Mouse (Mus musculus): Measurements from ENCODE around the gene Kctd10.

GRCm38 (mm10) chr5:114407269-114407668 is 27.0 kb upstream of the Kctd10 start:
- TF ChIP-seq CTCF (IDR thresholded peaks at IDR 0.05; ENCODE audit: low read depth, low read length): no peak
- no peak for TF ChIP-seq POLR2A (IDR thresholded peaks at IDR 0.05; ENCODE audit: borderline replicate concordance, low read depth, low read length)

Measured in bone marrow macrophage, adult 2 months (primary cell).